Mouse (Mus musculus) E14TG2a.4 (cell line): Measurements from ENCODE around the gene B230217C12Rik.
A peak's percentile ranks its signal among the peaks of the same experiment; 100 is the strongest.

Source experiments
- H3K27me3 ChIP-seq: 2 replicates; pipeline ENCODE4 v1.6.1; 2014; ENCODE audit warnings: low read length, control low read depth; ENCODE audit not compliant: insufficient read depth
- H3K36me3 ChIP-seq: 2 replicates; pipeline ENCODE4 v1.6.1; 2014; ENCODE audit warnings: low read length, control low read depth; ENCODE audit not compliant: insufficient read depth
- H3K4me1 ChIP-seq: replicated peaks from 2 replicates; pipeline ENCODE4 v1.6.1; 2014; ENCODE audit warnings: low read depth, low read length, control low read depth
- H3K4me3 ChIP-seq: replicated peaks from 2 replicates; pipeline ENCODE4 v1.5.1; 2014; ENCODE audit warnings: mild to moderate bottlenecking, low read length
- H3K9me3 ChIP-seq: 2 replicates; pipeline ENCODE4 v1.6.1; 2014; ENCODE audit warnings: low read length, control low read depth
- CTCF ChIP-seq: conservative IDR thresholded peaks from 2 replicates; pipeline ENCODE4 v1.5.1; 2014; ENCODE audit warnings: low read length
- NANOG ChIP-seq: IDR thresholded peaks from 2 replicates; pipeline ENCODE4 v1.6.1; 2014; ENCODE audit warnings: borderline replicate concordance, low read length, mixed read lengths
- POU5F1 ChIP-seq: IDR thresholded peaks from 2 replicates; pipeline ENCODE4 v1.6.1; 2014; ENCODE audit warnings: low read length, borderline replicate concordance

Gene B230217C12Rik

GRCm38 (mm10) chr11:97819923-97820322, 20.7 kb upstream of the B230217C12Rik start:
- TF ChIP-seq POU5F1 = no peak
- TF ChIP-seq CTCF = no peak
- no peak for TF ChIP-seq NANOG
- H3K4me3 ChIP-seq = no peak overlapping the region; the same call in 1 of the 2 replicates
- no peaks in the 10 kb centered on the region for H3K9me3 ChIP-seq
- H3K27me3 ChIP-seq = no peaks in the 10 kb centered on the region
- H3K4me1 ChIP-seq = peaks cover 98% of the 10 kb centered on the region
- H3K36me3 ChIP-seq = peaks cover 98% of the 10 kb centered on the region

GRCm38 (mm10) chr11:97820840-97821239, 19.7 kb upstream of the B230217C12Rik start:
- no peaks in the 10 kb centered on the region for H3K9me3 ChIP-seq
- H3K4me3 ChIP-seq = no peak overlapping the region
- TF ChIP-seq NANOG (no peak), POU5F1 (no peak), CTCF (no peak)

GRCm38 (mm10) chr11:97821401-97822064, 19.0 kb upstream of the B230217C12Rik start:
- H3K4me1 ChIP-seq = peaks cover 98% of the 10 kb centered on the region
- 0 out of 2 replicates have a peak overlapping the region, but pooled peaks have one; percentile 3 for H3K4me3 ChIP-seq
- TF ChIP-seq CTCF = no peak
- TF ChIP-seq POU5F1 = no peak
- no peak for TF ChIP-seq NANOG
- no peaks in the 10 kb centered on the region for H3K9me3 ChIP-seq
- H3K27me3 ChIP-seq = no peaks in the 10 kb centered on the region
- H3K36me3 ChIP-seq = peaks cover 97% of the 10 kb centered on the region

More at GRCm38 (mm10) chr11:97820840-97821239, 19.7 kb upstream of the B230217C12Rik start:
- Histone ChIP-seq H3K4me1 (peaks cover 98% of the 10 kb centered on the region), H3K36me3 (peaks cover 98% of the 10 kb centered on the region), H3K27me3 (no peaks in the 10 kb centered on the region)

- TF ChIP-seq CTCF (no peak), NANOG (no peak), POU5F1 (no peak)
Observed at GRCm38 (mm10) chr11:97822840-97823603, 17.6 kb upstream of the B230217C12Rik start.

GRCm38 (mm10) chr11:97824168-97824567, 16.4 kb upstream of the B230217C12Rik start:
- no peak for TF ChIP-seq POU5F1
- TF ChIP-seq NANOG = no peak
- no peak for TF ChIP-seq CTCF
- Histone ChIP-seq H3K4me3 (no peak overlapping the region), H3K4me1 (peaks cover 98% of the 10 kb centered on the region)

More at GRCm38 (mm10) chr11:97822840-97823603, 17.6 kb upstream of the B230217C12Rik start:
- Histone ChIP-seq H3K36me3 (peaks cover 97% of the 10 kb centered on the region), H3K27me3 (no peaks in the 10 kb centered on the region), H3K4me1 (peaks cover 98% of the 10 kb centered on the region), H3K9me3 (no peaks in the 10 kb centered on the region), H3K4me3 (no peak overlapping the region)

GRCm38 (mm10) chr11:97824895-97825294, 15.7 kb upstream of the B230217C12Rik start:
- TF ChIP-seq POU5F1 = no peak
- no peak for TF ChIP-seq CTCF
- no peak for TF ChIP-seq NANOG
- Histone ChIP-seq H3K4me3 (peak overlapping the region; percentile 57), H3K9me3 (no peaks in the 10 kb centered on the region), H3K27me3 (no peaks in the 10 kb centered on the region), H3K4me1 (peaks cover 98% of the 10 kb centered on the region), H3K36me3 (peaks cover 97% of the 10 kb centered on the region)

More at GRCm38 (mm10) chr11:97824168-97824567, 16.4 kb upstream of the B230217C12Rik start:
- Histone ChIP-seq H3K27me3 (no peaks in the 10 kb centered on the region), H3K36me3 (peaks cover 97% of the 10 kb centered on the region), H3K9me3 (no peaks in the 10 kb centered on the region)

- H3K36me3 ChIP-seq = peaks cover 97% of the 10 kb centered on the region
- TF ChIP-seq NANOG (no peak), CTCF (no peak), POU5F1 (no peak)
- H3K9me3 ChIP-seq = no peaks in the 10 kb centered on the region
- no peaks in the 10 kb centered on the region for H3K27me3 ChIP-seq
- peak overlapping the region; percentile 57 for H3K4me3 ChIP-seq
- H3K4me1 ChIP-seq = peaks cover 98% of the 10 kb centered on the region
Observed at GRCm38 (mm10) chr11:97825295-97825694, 15.3 kb upstream of the B230217C12Rik start.

GRCm38 (mm10) chr11:97825971-97826370, 14.6 kb upstream of the B230217C12Rik start:
- Histone ChIP-seq H3K36me3 (peaks cover 97% of the 10 kb centered on the region), H3K9me3 (no peaks in the 10 kb centered on the region), H3K27me3 (no peaks in the 10 kb centered on the region), H3K4me1 (peaks cover 98% of the 10 kb centered on the region), H3K4me3 (peak overlapping the region; percentile 57)
- TF ChIP-seq POU5F1 (no peak), NANOG (no peak), CTCF (no peak)
